Mouse (Mus musculus) forebrain, embryonic 16.5 days (tissue): ENCODE measurements around the gene Mgmt. TPM values are rescaled to one million over a fixed set of nuclear protein-coding genes. Genes with fewer than 3 reads are reported as not detected.

ENCODE experiments used
- ATAC-seq: fragments of 200-750 bp; cut with Nextera tagmentation; 2 replicates; pipeline ENCODE4 v1.8.0; 2017; ENCODE audit warnings: mild to moderate bottlenecking, moderate library complexity
- H3K27ac ChIP-seq: fragments of 300-500 bp; sonication (generic); 2 replicates; pipeline ENCODE4 v1.5.1; 2014; ENCODE audit warnings: low read length, control low read depth
- H3K27me3 ChIP-seq: fragments of 300-500 bp; sonication (generic); replicated peaks from 2 replicates; pipeline ENCODE4 v1.6.1; 2014; ENCODE audit warnings: low read length; ENCODE audit not compliant: control insufficient read depth, insufficient read depth
- H3K36me3 ChIP-seq: fragments of 300-500 bp; sonication (generic); 2 replicates; pipeline ENCODE4 v1.6.1; 2014; ENCODE audit not compliant: control insufficient read depth, insufficient read depth
- H3K4me1 ChIP-seq: fragments of 300-500 bp; sonication (generic); replicated peaks from 2 replicates; pipeline ENCODE4 v1.6.1; 2014; ENCODE audit warnings: low read length; ENCODE audit not compliant: control insufficient read depth, insufficient read depth
- H3K4me2 ChIP-seq: fragments of 300-500 bp; sonication (generic); 2 replicates; pipeline ENCODE4 v1.6.1; 2014; ENCODE audit warnings: mild to moderate bottlenecking, low read length, control low read depth
- H3K4me3 ChIP-seq: fragments of 300-500 bp; sonication (generic); replicated peaks from 2 replicates; pipeline ENCODE4 v1.5.1; 2014; ENCODE audit warnings: mild to moderate bottlenecking, low read length, control low read depth
- H3K9ac ChIP-seq: fragments of 300-500 bp; sonication (generic); replicated peaks from 2 replicates; pipeline ENCODE4 v1.6.1; 2014; ENCODE audit warnings: low read depth, low read length, control low read depth
- H3K9me3 ChIP-seq: fragments of 300-500 bp; sonication (generic); 2 replicates; pipeline ENCODE4 v1.6.1; 2016; ENCODE audit warnings: low read length; ENCODE audit not compliant: control insufficient read depth
- WGBS: fragments of 180-500 bp; shearing (Covaris S2); extraction: QIAGEN DNeasy Blood & Tissue Kit; methylation state at CpG from one replicate; pipeline ENCODE4 v1.1.7; 2014; 5-methylcytosine and 5-hydroxymethylcytosine counted together
- polyA plus RNA-seq: library from polyadenylated mRNA; unstranded; fragments of >200 nt; fragmentation: Nextera tagmentation; extraction: Ambion mirVana; gene quantifications from 2 replicates; pipeline ENCODE4 v1.2.1, GENCODE M21; 2015

The Mgmt gene
- polyA plus RNA-seq, 1 experiment from 2014 or later, result 1.2 TPM

DNA sequence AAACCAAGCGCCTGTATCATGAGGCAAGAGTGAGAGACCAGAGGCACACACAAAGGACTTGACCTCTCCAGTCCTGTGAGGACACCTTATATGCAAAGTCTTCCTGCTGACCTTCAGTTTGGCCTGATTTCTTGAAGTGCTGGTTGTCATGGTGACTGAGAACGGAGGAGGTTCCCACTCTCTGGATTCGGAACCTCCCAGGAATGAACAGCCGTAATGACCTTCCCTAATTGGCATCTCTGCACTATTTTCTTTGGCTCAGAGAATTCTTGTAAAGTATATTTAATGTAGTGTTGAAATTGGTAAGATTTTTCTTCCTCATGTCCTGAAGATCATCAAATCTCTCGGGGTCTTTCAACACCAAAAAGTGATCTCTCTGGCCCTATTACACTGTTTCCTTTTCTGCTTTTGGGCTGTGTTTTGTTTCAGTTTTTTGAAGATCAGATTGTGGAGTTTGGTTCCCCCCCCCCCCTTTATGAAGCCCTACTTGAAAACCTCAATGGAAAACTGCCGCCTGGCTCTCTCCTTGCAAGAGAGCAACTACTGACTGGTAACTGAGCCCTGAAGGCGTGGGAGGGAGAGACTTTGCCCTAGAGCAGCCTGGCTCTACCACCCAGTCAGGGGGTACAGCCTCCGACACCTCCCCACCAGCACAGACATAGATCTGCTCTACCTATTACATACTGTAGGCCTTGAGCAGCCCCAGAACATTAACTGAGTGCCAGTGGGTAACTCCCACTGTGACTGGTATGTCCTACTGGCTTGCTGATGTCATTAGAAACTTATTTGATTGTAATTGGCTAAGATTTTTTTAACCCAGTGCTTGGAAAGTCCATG lies 153.9 kb downstream of the Mgmt start:
- Histone ChIP-seq H3K4me3 (no peak overlapping the region), H3K9ac (no peak overlapping the region), H3K4me2 (no peak overlapping the region), H3K4me1 (no peaks in the 10 kb centered on the region), H3K9me3 (0 out of 2 replicates have a peak, but pooled peaks cover 2% of the 10 kb centered on the region), H3K27ac (no peak overlapping the region), H3K36me3 (no peaks in the 10 kb centered on the region), H3K27me3 (no peaks in the 10 kb centered on the region)
- ATAC-seq, result no peak
- 51% methylated on average over 8 of the region's 8 CpGs for WGBS

- no peak overlapping the region for H3K27ac ChIP-seq
- WGBS, result 75% methylated on average over 5 of the region's 5 CpGs
- H3K4me2 ChIP-seq, result no peak overlapping the region
- H3K9me3 ChIP-seq, result 0 out of 2 replicates have a peak, but pooled peaks cover 2% of the 10 kb centered on the region
- H3K27me3 ChIP-seq, result no peaks in the 10 kb centered on the region
- no peak overlapping the region for H3K9ac ChIP-seq
- H3K4me3 ChIP-seq, result no peak overlapping the region
- no peaks in the 10 kb centered on the region for H3K36me3 ChIP-seq
- no peak for ATAC-seq
- H3K4me1 ChIP-seq, result no peaks in the 10 kb centered on the region
Measured at GRCm38 (mm10) chr7:137054343-137054742, 159.9 kb downstream of the Mgmt start.

GRCm38 (mm10) chr7:137056126-137056525 lies 161.7 kb downstream of the Mgmt start:
- Histone ChIP-seq H3K4me1 (no peaks in the 10 kb centered on the region), H3K27me3 (no peaks in the 10 kb centered on the region), H3K9me3 (0 out of 2 replicates have a peak, but pooled peaks cover 2% of the 10 kb centered on the region), H3K4me2 (no peak overlapping the region), H3K27ac (no peak overlapping the region), H3K36me3 (no peaks in the 10 kb centered on the region), H3K4me3 (no peak overlapping the region), H3K9ac (no peak overlapping the region)
- ATAC-seq, result no peak
- WGBS, result 56% methylated on average over 5 of the region's 5 CpGs

DNA sequence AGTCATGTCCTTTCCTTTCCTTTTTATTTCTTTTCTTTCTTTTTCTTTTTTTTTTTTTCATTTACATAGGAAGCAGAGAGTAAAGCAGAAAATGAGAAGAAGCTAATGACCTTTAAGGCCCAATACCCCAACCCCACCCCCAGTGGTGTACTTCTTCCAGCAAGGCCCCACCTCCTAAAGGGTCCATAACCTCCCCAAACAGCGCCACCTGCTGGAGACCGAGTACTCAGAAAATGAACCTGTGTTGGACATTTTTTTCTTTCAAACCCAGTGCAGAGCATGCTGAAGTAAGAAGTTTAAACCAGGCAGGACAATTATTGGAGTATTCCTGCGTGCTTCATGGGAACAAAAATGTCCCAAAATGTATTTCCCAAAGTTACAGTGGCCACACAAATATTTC lies 166.1 kb downstream of the Mgmt start:
- ATAC-seq, result no peak
- Histone ChIP-seq H3K4me2 (no peak overlapping the region), H3K4me1 (no peaks in the 10 kb centered on the region), H3K27me3 (no peaks in the 10 kb centered on the region), H3K9me3 (no peaks in the 10 kb centered on the region), H3K9ac (no peak overlapping the region), H3K4me3 (no peak overlapping the region), H3K36me3 (no peaks in the 10 kb centered on the region), H3K27ac (no peak overlapping the region)
- WGBS, result 41% methylated on average over 3 of the region's 3 CpGs

DNA sequence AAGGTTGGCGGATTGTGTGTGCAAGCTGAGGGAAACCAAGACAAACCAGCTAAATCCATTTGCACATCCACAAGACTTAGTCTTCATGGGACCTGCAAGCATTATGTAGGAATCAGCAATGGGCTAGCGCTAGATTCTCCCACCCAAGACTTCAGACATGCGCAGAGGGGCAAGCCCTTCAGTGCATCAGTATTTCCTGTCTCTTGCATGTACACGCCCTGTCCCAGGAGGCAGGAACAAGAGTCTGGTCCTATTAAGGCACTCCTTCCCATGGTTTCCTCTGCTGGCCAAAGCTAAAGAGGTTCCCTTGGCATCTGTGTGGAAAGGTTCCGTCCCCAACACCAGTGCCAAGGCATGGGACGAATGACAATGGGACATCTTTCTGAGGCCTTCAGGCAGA lies 166.7 kb downstream of the Mgmt start:
- H3K9ac ChIP-seq, result no peak overlapping the region
- H3K4me1 ChIP-seq, result no peaks in the 10 kb centered on the region

GRCm38 (mm10) chr7:137064255-137064654 lies 169.8 kb downstream of the Mgmt start:
- H3K4me1 ChIP-seq, result no peaks in the 10 kb centered on the region
- 74% methylated on average over 9 of the region's 9 CpGs for WGBS
- H3K4me2 ChIP-seq, result no peak overlapping the region
- H3K27me3 ChIP-seq, result no peaks in the 10 kb centered on the region
- ATAC-seq, result no peak
- no peak overlapping the region for H3K4me3 ChIP-seq
- no peak overlapping the region for H3K9ac ChIP-seq
- no peak overlapping the region for H3K27ac ChIP-seq
- no peaks in the 10 kb centered on the region for H3K36me3 ChIP-seq
- no peaks in the 10 kb centered on the region for H3K9me3 ChIP-seq

More for the DNA sequence above, 166.7 kb downstream of the Mgmt start:
- WGBS, result 90% methylated on average over 6 of the region's 6 CpGs
- no peak overlapping the region for H3K27ac ChIP-seq
- no peaks in the 10 kb centered on the region for H3K36me3 ChIP-seq
- no peaks in the 10 kb centered on the region for H3K27me3 ChIP-seq
- no peak overlapping the region for H3K4me3 ChIP-seq
- no peak for ATAC-seq
- H3K9me3 ChIP-seq, result no peaks in the 10 kb centered on the region
- no peak overlapping the region for H3K4me2 ChIP-seq

- H3K27me3 ChIP-seq, result no peaks in the 10 kb centered on the region
- no peak overlapping the region for H3K4me2 ChIP-seq
- no peak overlapping the region for H3K27ac ChIP-seq
- no peak overlapping the region for H3K4me3 ChIP-seq
- no peak overlapping the region for H3K9ac ChIP-seq
- no peaks in the 10 kb centered on the region for H3K9me3 ChIP-seq
- no peak for ATAC-seq
- WGBS, result 74% methylated on average over 5 of the region's 5 CpGs
- no peaks in the 10 kb centered on the region for H3K36me3 ChIP-seq
- no peaks in the 10 kb centered on the region for H3K4me1 ChIP-seq
Measured at GRCm38 (mm10) chr7:137065408-137065807, 171.0 kb downstream of the Mgmt start.

DNA sequence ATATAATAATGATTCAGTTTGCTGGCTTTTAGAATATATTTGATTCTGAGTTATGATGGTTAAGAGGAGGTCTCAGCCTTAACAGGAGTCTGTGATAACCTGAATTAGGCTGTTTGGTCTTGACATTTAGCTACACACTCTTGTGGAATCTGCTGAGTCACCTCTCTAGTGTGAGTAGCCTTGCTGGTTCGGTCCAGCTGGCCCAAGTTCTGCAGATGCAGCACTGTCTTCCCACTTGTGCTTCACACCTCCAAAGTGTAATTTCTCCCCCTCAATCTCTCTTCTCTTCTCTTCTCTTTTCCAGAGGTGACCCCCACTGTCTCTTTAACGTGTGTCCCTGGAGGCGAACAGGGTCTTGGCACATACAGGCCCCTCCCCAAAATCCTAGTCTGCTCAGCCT lies 171.8 kb downstream of the Mgmt start:
- no peak overlapping the region for H3K9ac ChIP-seq
- no peak overlapping the region for H3K27ac ChIP-seq
- no peak for ATAC-seq
- WGBS, result 78% methylated on average over 3 of the region's 3 CpGs
- H3K4me1 ChIP-seq, result no peaks in the 10 kb centered on the region
- H3K4me3 ChIP-seq, result no peak overlapping the region
- H3K4me2 ChIP-seq, result no peak overlapping the region
- no peaks in the 10 kb centered on the region for H3K27me3 ChIP-seq
- H3K36me3 ChIP-seq, result no peaks in the 10 kb centered on the region
- H3K9me3 ChIP-seq, result no peaks in the 10 kb centered on the region

GRCm38 (mm10) chr7:137066997-137067396 lies 172.6 kb downstream of the Mgmt start:
- WGBS, result 88% methylated on average over 4 of the region's 4 CpGs
- Histone ChIP-seq H3K27me3 (no peaks in the 10 kb centered on the region), H3K36me3 (no peaks in the 10 kb centered on the region), H3K4me1 (no peaks in the 10 kb centered on the region), H3K4me2 (no peak overlapping the region), H3K9ac (no peak overlapping the region), H3K27ac (no peak overlapping the region), H3K9me3 (no peaks in the 10 kb centered on the region), H3K4me3 (no peak overlapping the region)
- no peak for ATAC-seq
